Mouse (Mus musculus) spleen, adult 2 months (tissue): ENCODE results near the gene Smc4.

Experiments used
- CTCF ChIP-seq: fragments of 200-500 bp; IDR thresholded peaks from 2 replicates; pipeline ENCODE4 v1.5.1; 2011; ENCODE audit warnings: mild to moderate bottlenecking, inconsistent platforms; ENCODE audit not compliant: insufficient read depth, insufficient read length, insufficient replicate concordance; ENCODE audit errors: extremely low read depth
- POLR2A ChIP-seq: fragments of 200-500 bp; IDR thresholded peaks from 2 replicates; pipeline ENCODE4 v1.6.1; 2011; ENCODE audit warnings: low read depth, low read length, inconsistent platforms

DNA sequence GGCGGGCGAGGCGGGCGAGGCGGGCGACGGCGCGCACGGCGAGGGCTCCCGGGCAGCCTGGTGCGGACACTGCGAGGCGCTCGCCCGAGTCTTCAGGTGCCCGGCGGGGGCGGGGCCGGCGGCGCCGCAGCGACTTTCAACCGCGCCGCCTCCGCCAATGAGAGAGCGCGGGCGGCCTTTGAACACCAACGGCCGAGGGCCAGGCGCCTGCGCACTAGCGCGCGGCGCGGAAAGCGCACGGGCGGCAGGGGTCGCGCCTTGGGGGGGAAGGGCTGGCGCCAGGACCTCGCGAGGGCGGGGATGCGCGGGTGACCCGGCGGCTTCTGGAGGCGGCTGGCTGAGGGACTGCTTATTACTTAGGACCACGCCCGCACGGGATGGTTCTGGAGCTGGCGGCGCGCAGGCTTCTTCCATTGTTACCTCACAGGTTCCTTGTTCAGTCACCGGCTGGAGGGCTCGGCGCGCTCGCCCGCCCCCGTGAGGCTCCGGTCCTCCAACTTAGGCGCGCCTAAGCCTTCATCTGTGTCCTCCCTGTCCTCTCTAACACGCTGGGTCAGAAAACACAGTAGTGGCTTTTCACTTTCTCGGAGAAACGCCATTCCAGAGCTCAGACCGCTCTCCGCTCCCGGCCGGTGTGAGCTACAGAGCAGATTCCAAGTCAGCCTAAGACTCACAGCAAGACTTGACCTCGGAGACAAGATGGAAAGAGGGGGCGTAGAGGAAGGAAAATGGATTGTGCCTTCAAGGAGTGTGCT lies 40.3 kb downstream of the Smc4 start, which contains the start of gene Trim59:
- TF ChIP-seq POLR2A: peak; percentile 17
- TF ChIP-seq CTCF: no peak
